Mouse (Mus musculus) cerebellum, adult 2 months (tissue): ENCODE results near the gene Ccng2. TPM values are rescaled to one million over a fixed set of nuclear protein-coding genes. Genes with fewer than 3 reads are reported as not detected.

Experiments used
- DNase-seq, 2 experiments: peaks; one replicate each; pipeline ENCODE4 v3.0.0; 2021
- H3K27ac ChIP-seq: fragments of 200-500 bp; 2 replicates; pipeline ENCODE4 v1.5.1; 2012; ENCODE audit warnings: low read length, control low read depth, inconsistent platforms; ENCODE audit not compliant: insufficient read depth
- H3K27me3 ChIP-seq: fragments of 200-500 bp; 2 replicates; pipeline ENCODE4 v1.6.1; 2012; ENCODE audit warnings: inconsistent platforms, mild to moderate bottlenecking, low read length, moderate library complexity; ENCODE audit not compliant: control insufficient read depth, insufficient read depth
- H3K4me1 ChIP-seq: fragments of 200-500 bp; 2 replicates; pipeline ENCODE4 v1.6.1; 2011; ENCODE audit warnings: low read length; ENCODE audit not compliant: control insufficient read depth, insufficient read depth
- H3K4me3 ChIP-seq: fragments of 200-500 bp; replicated peaks from 2 replicates; pipeline ENCODE3; 2011; ENCODE audit warnings: mild to moderate bottlenecking, low read depth, low read length, control low read depth; ENCODE audit not compliant: insufficient read depth
- CTCF ChIP-seq: fragments of 200-500 bp; IDR thresholded peaks from 2 replicates; pipeline ENCODE4 v1.5.1; 2011; ENCODE audit warnings: low read depth, mild to moderate bottlenecking, control low read depth, low read length, moderate library complexity, borderline replicate concordance; ENCODE audit not compliant: insufficient read depth
- POLR2A ChIP-seq: fragments of 200-500 bp; IDR thresholded peaks from 2 replicates; pipeline ENCODE4 v1.6.1; 2011; ENCODE audit warnings: low read length, control low read depth, borderline replicate concordance; ENCODE audit not compliant: insufficient read depth
- WGBS: fragments of 180-500 bp; shearing (Covaris S2); methylation state at CpG from one replicate; pipeline ENCODE4 v1.1.7; 2018; 5-methylcytosine and 5-hydroxymethylcytosine counted together
- polyA plus RNA-seq: library from polyadenylated mRNA; depleted of rRNA; stranded (reverse); fragments of >200 nt; gene quantifications from 2 replicates; pipeline ENCODE4 v1.2.3, GENCODE M21; 2012

Gene Ccng2
- polyA plus RNA-seq, 1 experiment: 47.2 TPM

- H3K27me3 ChIP-seq: no peaks in the 10 kb centered on the region
- no peaks in the 10 kb centered on the region for H3K4me1 ChIP-seq
- no peak for DNase-seq
- no peak overlapping the region for H3K27ac ChIP-seq
- H3K4me3 ChIP-seq: no peak overlapping the region
- WGBS: 84% methylated on average over 7 of the region's 7 CpGs
- TF ChIP-seq POLR2A (no peak), CTCF (no peak)
Observed at GRCm38 (mm10) chr5:93265164-93265800, 1.8 kb upstream of the Ccng2 start.

GRCm38 (mm10) chr5:93265801-93266580 lies 1.1 kb upstream of the Ccng2 start:
- no peaks in the 10 kb centered on the region for H3K4me1 ChIP-seq
- TF ChIP-seq CTCF (no peak), POLR2A (no peak)

GRCm38 (mm10) chr5:93267851-93268606 lies 972 bp downstream of the Ccng2 start:
- TF ChIP-seq CTCF: peak; percentile 50; the same call in 1 of the 2 replicates
- TF ChIP-seq POLR2A: no peak
- Histone ChIP-seq H3K27ac (peak overlapping the region; percentile 66), H3K4me1 (no peaks in the 10 kb centered on the region), H3K27me3 (no peaks in the 10 kb centered on the region), H3K4me3 (peak overlapping the region; percentile 81)
- DNase-seq: peak; percentile 77 to 83
- WGBS: under 1% methylated on average over 48 of the region's 48 CpGs

More at GRCm38 (mm10) chr5:93265801-93266580, 1.1 kb upstream of the Ccng2 start:
- H3K27me3 ChIP-seq: no peaks in the 10 kb centered on the region
- no peak for DNase-seq
- H3K4me3 ChIP-seq: no peak overlapping the region
- no peak overlapping the region for H3K27ac ChIP-seq
- 76% methylated on average over 13 of the region's 13 CpGs for WGBS

- no peaks in the 10 kb centered on the region for H3K4me1 ChIP-seq
- WGBS: 9% methylated on average over 7 of the region's 7 CpGs
- peak overlapping the region; percentile 8 for H3K4me3 ChIP-seq
- no peaks in the 10 kb centered on the region for H3K27me3 ChIP-seq
- H3K27ac ChIP-seq: no peak overlapping the region
- DNase-seq: no peak
- no peak for TF ChIP-seq POLR2A
- no peak for TF ChIP-seq CTCF
Observed at GRCm38 (mm10) chr5:93270095-93270494, 3.0 kb downstream of the Ccng2 start.

- TF ChIP-seq CTCF: no peak
- no peak for TF ChIP-seq POLR2A
- H3K4me3 ChIP-seq: no peak overlapping the region
- 86% methylated on average over 18 of the region's 18 CpGs for WGBS
- no peak overlapping the region for H3K27ac ChIP-seq
- H3K27me3 ChIP-seq: no peaks in the 10 kb centered on the region
- no peaks in the 10 kb centered on the region for H3K4me1 ChIP-seq
- no peak for DNase-seq
Observed at GRCm38 (mm10) chr5:93270721-93271120, 3.7 kb downstream of the Ccng2 start.

GRCm38 (mm10) chr5:93282446-93283107 lies 15.5 kb downstream of the Ccng2 start:
- no peak for DNase-seq
- no peak for TF ChIP-seq CTCF
- no peak for TF ChIP-seq POLR2A
- no peaks in the 10 kb centered on the region for H3K4me1 ChIP-seq
- H3K27ac ChIP-seq: no peak overlapping the region
- H3K27me3 ChIP-seq: no peaks in the 10 kb centered on the region
- WGBS: 77% methylated on average over 14 of the region's 14 CpGs
- H3K4me3 ChIP-seq: no peak overlapping the region

- 69% methylated on average over 7 of the region's 7 CpGs for WGBS
- Histone ChIP-seq H3K27me3 (no peaks in the 10 kb centered on the region), H3K4me1 (no peaks in the 10 kb centered on the region), H3K4me3 (no peak overlapping the region), H3K27ac (no peak overlapping the region)
- TF ChIP-seq POLR2A (no peak), CTCF (no peak)
- no peak for DNase-seq
Observed at GRCm38 (mm10) chr5:93283109-93283508, 16.1 kb downstream of the Ccng2 start.
